9 mouse cellular contexts compared by ENCODE assay signal in the genomic region with DNA sequence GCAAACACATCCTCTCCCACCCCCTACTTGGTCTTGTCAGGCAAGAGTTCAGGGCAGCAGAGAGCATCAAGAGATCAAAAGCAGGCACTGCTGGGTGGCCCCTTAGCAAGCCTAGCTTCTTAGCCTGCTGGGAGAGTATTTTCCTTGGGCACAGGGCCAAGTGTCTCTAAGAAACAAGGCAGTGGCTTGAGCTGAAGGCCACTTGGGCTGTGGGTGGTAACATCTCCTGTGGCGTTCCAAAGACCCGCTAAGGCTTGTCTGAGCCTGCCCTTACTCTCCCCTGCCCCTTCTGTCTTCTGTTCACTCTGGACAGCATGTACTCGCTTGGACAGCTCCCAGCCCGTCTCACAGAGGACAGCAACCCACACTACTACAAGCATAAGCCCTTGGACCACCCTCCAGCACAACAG. TPM values are rescaled to one million over a fixed set of nuclear protein-coding genes. Genes with fewer than 3 reads are reported as not detected.
DNase-seq lines count a peak whose midpoint lies in the region; ATAC-seq and TF ChIP-seq lines count a peak whose summit lies in the region.
"Had no signal": no experiment of that assay in that cellular context is flagged by ENCODE, and none has a peak within 500 bp of the region (broad histone marks: within the 10 kb centered on the region; RNA-seq: fewer than 3 reads in every experiment).

No protein-coding gene starts in this region.

- no peak for TF ChIP-seq CTCF in lung, postnatal 0 days (IDR thresholded peaks at IDR 0.05)
- no peak for TF ChIP-seq CTCF in stomach, postnatal 0 days (IDR thresholded peaks at IDR 0.05; ENCODE audit: low read depth)

- no peaks in the 10 kb centered on the region for H3K27me3 ChIP-seq in kidney, embryonic 15.5 days
- H3K27me3 ChIP-seq in forebrain, embryonic 14.5 days (replicated peaks; ENCODE audit: control insufficient read depth, insufficient read depth, low read length): no peaks in the 10 kb centered on the region
- H3K27me3 ChIP-seq in lung, postnatal 0 days (replicated peaks; ENCODE audit: insufficient read depth, low read length): no peaks in the 10 kb centered on the region
- H3K27me3 ChIP-seq in stomach, postnatal 0 days (ENCODE audit: control insufficient read depth, insufficient read depth, low read length): no peaks in the 10 kb centered on the region
- H3K27me3 ChIP-seq: neural tube, embryonic 12.5 days had no signal

- H3K36me3 ChIP-seq in kidney, embryonic 15.5 days: peaks cover 33% of the 10 kb centered on the region
- H3K36me3 ChIP-seq in forebrain, embryonic 14.5 days (ENCODE audit: control insufficient read depth, insufficient read depth, low read length): peaks cover 9% of the 10 kb centered on the region; the same call in 1 of the 2 replicates
- peaks cover 13% of the 10 kb centered on the region; the same call in 1 of the 2 replicates for H3K36me3 ChIP-seq in lung, postnatal 0 days (ENCODE audit: insufficient read depth, low read length)
- H3K36me3 ChIP-seq in stomach, postnatal 0 days (ENCODE audit: control insufficient read depth, insufficient read depth, low read length): peaks cover 8% of the 10 kb centered on the region

- peak overlapping the region; percentile 78 for H3K27ac ChIP-seq in kidney, embryonic 15.5 days
- no peak overlapping the region for H3K27ac ChIP-seq in forebrain, embryonic 14.5 days (ENCODE audit: low read depth, low read length)
- peak overlapping the region; percentile 75 for H3K27ac ChIP-seq in lung, postnatal 0 days (ENCODE audit: low read length)
- peak overlapping the region; percentile 86 for H3K27ac ChIP-seq in stomach, postnatal 0 days (replicated peaks)
- H3K27ac ChIP-seq: neural tube, embryonic 12.5 days had no signal

- no peaks in the 10 kb centered on the region for H3K9me3 ChIP-seq in kidney, embryonic 15.5 days (replicated peaks)
- no peaks in the 10 kb centered on the region for H3K9me3 ChIP-seq in forebrain, embryonic 14.5 days (replicated peaks; ENCODE audit: control insufficient read depth, low read length)
- H3K9me3 ChIP-seq in lung, postnatal 0 days (ENCODE audit: low read length): no peaks in the 10 kb centered on the region
- no peaks in the 10 kb centered on the region for H3K9me3 ChIP-seq in stomach, postnatal 0 days (ENCODE audit: control insufficient read depth, low read length)
- H3K9me3 ChIP-seq: neural tube, embryonic 12.5 days had no signal

- no peak overlapping the region for H3K4me3 ChIP-seq in kidney, embryonic 15.5 days (replicated peaks)
- H3K4me3 ChIP-seq in forebrain, embryonic 14.5 days (ENCODE audit: low read depth, low read length): no peak overlapping the region
- H3K4me3 ChIP-seq in lung, postnatal 0 days (ENCODE audit: low read depth, low read length): no peak overlapping the region
- H3K4me3 ChIP-seq in stomach, postnatal 0 days (ENCODE audit: low read depth, low read length): no peak overlapping the region
- H3K4me3 ChIP-seq: neural tube, embryonic 12.5 days had no signal

- ATAC-seq in kidney, embryonic 15.5 days (replicated peaks; ENCODE audit: low FRiP score): peak; percentile 82
- peak; percentile 55 for ATAC-seq in forebrain, embryonic 14.5 days
- ATAC-seq in lung, postnatal 0 days: peak; percentile 73
- peak; percentile 51; the same call in 1 of the 2 replicates for ATAC-seq in stomach, postnatal 0 days (ENCODE audit: low FRiP score, low TSS enrichment)

- no peak overlapping the region for H3K4me2 ChIP-seq in kidney, embryonic 15.5 days
- no peak overlapping the region for H3K4me2 ChIP-seq in forebrain, embryonic 14.5 days (ENCODE audit: low read length)
- no peak overlapping the region for H3K4me2 ChIP-seq in lung, postnatal 0 days (replicated peaks; ENCODE audit: low read depth, low read length)
- no peak overlapping the region for H3K4me2 ChIP-seq in stomach, postnatal 0 days (replicated peaks; ENCODE audit: low read depth)
- H3K4me2 ChIP-seq: neural tube, embryonic 12.5 days had no signal

- no peak for DNase-seq in kidney, adult 8-10 months
- peak; percentile 39 for DNase-seq in adrenal gland, postnatal 25 days
- DNase-seq in forebrain, embryonic 14.5 days (ENCODE audit: low spot score): peak; percentile 59
- DNase-seq in lung, postnatal 0 days (ENCODE audit: low spot score): peak; percentile 65
- no peak for DNase-seq in stomach, postnatal 0 days (ENCODE audit: low spot score)
- DNase-seq in liver: no peak
- DNase-seq in B cell, adult 2 months: no peak

- no peak overlapping the region for H3K9ac ChIP-seq in kidney, embryonic 15.5 days
- H3K9ac ChIP-seq in forebrain, embryonic 14.5 days (ENCODE audit: low read length): no peak overlapping the region
- H3K9ac ChIP-seq in lung, postnatal 0 days (replicated peaks; ENCODE audit: low read depth): no peak overlapping the region
- no peak overlapping the region for H3K9ac ChIP-seq in stomach, postnatal 0 days (ENCODE audit: low read length)
- H3K9ac ChIP-seq: neural tube, embryonic 12.5 days had no signal

- TF ChIP-seq EP300 in lung, postnatal 0 days (IDR thresholded peaks at IDR 0.05): no peak
- no peak for TF ChIP-seq EP300 in stomach, postnatal 0 days (optimal IDR thresholded peaks at IDR 0.05)

- peaks cover 36% of the 10 kb centered on the region for H3K4me1 ChIP-seq in kidney, embryonic 15.5 days
- peaks cover 3% of the 10 kb centered on the region; the same call in 1 of the 2 replicates for H3K4me1 ChIP-seq in forebrain, embryonic 14.5 days (ENCODE audit: control insufficient read depth, insufficient read depth, low read length)
- peaks cover 10% of the 10 kb centered on the region for H3K4me1 ChIP-seq in lung, postnatal 0 days (ENCODE audit: insufficient read depth, low read depth, low read length)
- peaks cover 6% of the 10 kb centered on the region for H3K4me1 ChIP-seq in stomach, postnatal 0 days (replicated peaks; ENCODE audit: control insufficient read depth, insufficient read depth)

- WGBS in kidney, embryonic 15.5 days: 13% methylated on average over 4 of the region's 4 CpGs
- WGBS in forebrain, embryonic 14.5 days: 11% methylated on average over 4 of the region's 4 CpGs
- 19% methylated on average over 4 of the region's 4 CpGs for WGBS in lung, postnatal 0 days
- WGBS in stomach, postnatal 0 days: 28% methylated on average over 4 of the region's 4 CpGs

RNA-seq across cellular contexts. Expression of a gene that starts 28.1 kb away (rescaled TPM):
- 15.9 and 18.5 TPM in 2 replicates for polyA plus RNA-seq in kidney, embryonic 15.5 days (2015; fragmentation: Nextera tagmentation; extraction: Ambion mirVana)
- total RNA-seq in adrenal gland, postnatal 25 days (2021): 24.4 and 26.0 TPM in 2 replicates
- polyA plus RNA-seq in forebrain, embryonic 14.5 days (2014; fragmentation: Nextera tagmentation; extraction: Ambion mirVana): 4.8 and 5.7 TPM in 2 replicates
- 30.6 and 31.7 TPM in 2 replicates for polyA plus RNA-seq in lung, postnatal 0 days (2015; fragmentation: Nextera tagmentation; extraction: Ambion mirVana)
- 19.4 and 24.1 TPM in 2 replicates for polyA plus RNA-seq in stomach, postnatal 0 days (2015; fragmentation: Nextera tagmentation; extraction: Ambion mirVana)

Comparison
In these comparisons a context has a peak if more than half of its experiments do, and no peak if none do; other contexts are left out.
1. DNase-seq: peak in adrenal gland, postnatal 25 days (single experiment), forebrain, embryonic 14.5 days (single experiment) and lung, postnatal 0 days (single experiment); none in kidney, adult 8-10 months (0 of 2), stomach, postnatal 0 days (single experiment), liver (single experiment) and B cell, adult 2 months (0 of 2).
2. Peak in every context shown above with its lines, with median percentiles within 50 percentile points of each other: ATAC-seq.